Mouse (Mus musculus) forebrain, embryonic 13.5 days (tissue): ENCODE measurements around the gene Gm3233. TPM values are rescaled to one million over a fixed set of nuclear protein-coding genes. Genes with fewer than 3 reads are reported as not detected.
"Not testable (repeated sequence)": the region's sequence is repeated elsewhere in the genome, so short reads cannot be mapped to it uniquely, and the experiment has no call there.

Source experiments
- ATAC-seq: fragments of 200-750 bp; cut with Nextera tagmentation; 2 replicates; pipeline ENCODE4 v1.8.0; 2017
- H3K27ac ChIP-seq: fragments of 300-500 bp; sonication (generic); 2 replicates; pipeline ENCODE4 v1.5.1; 2015; ENCODE audit warnings: inconsistent platforms, mild to moderate bottlenecking, moderate library complexity
- H3K27me3 ChIP-seq: fragments of 300-500 bp; sonication (generic); 2 replicates; pipeline ENCODE4 v1.6.1; 2015; ENCODE audit warnings: mild to moderate bottlenecking, inconsistent platforms
- H3K36me3 ChIP-seq: fragments of 300-500 bp; sonication (generic); 2 replicates; pipeline ENCODE4 v1.6.1; 2015; ENCODE audit warnings: mild to moderate bottlenecking, inconsistent platforms; ENCODE audit not compliant: poor library complexity, severe bottlenecking
- H3K4me1 ChIP-seq: fragments of 300-500 bp; sonication (generic); 2 replicates; pipeline ENCODE4 v1.6.1; 2015; ENCODE audit warnings: inconsistent platforms
- H3K4me2 ChIP-seq: fragments of 300-500 bp; sonication (generic); 2 replicates; pipeline ENCODE4 v1.6.1; 2015; ENCODE audit warnings: inconsistent platforms, mild to moderate bottlenecking, moderate library complexity
- H3K4me3 ChIP-seq: fragments of 300-500 bp; sonication (generic); 2 replicates; pipeline ENCODE4 v1.5.1; 2015; ENCODE audit warnings: mild to moderate bottlenecking, inconsistent platforms
- H3K9ac ChIP-seq: fragments of 300-500 bp; sonication (generic); 2 replicates; pipeline ENCODE4 v1.6.1; 2015; ENCODE audit warnings: mild to moderate bottlenecking, inconsistent platforms
- H3K9me3 ChIP-seq: fragments of 300-500 bp; sonication (generic); replicated peaks from 2 replicates; pipeline ENCODE4 v1.6.1; 2016; ENCODE audit warnings: inconsistent platforms
- whole genome bisulfite sequencing: fragments of 180-500 bp; shearing (Covaris S2); methylation state at CpG from one replicate; pipeline ENCODE4 v1.1.7; 2015; 5-methylcytosine and 5-hydroxymethylcytosine counted together
- polyA plus RNA-seq: library from polyadenylated mRNA; unstranded; fragments of >200 nt; fragmentation: Nextera tagmentation; extraction: Ambion mirVana; gene quantifications from 2 replicates; pipeline ENCODE4 v1.2.1, GENCODE M21; 2015

Gm3233 gene
- polyA plus RNA-seq, 1 experiment from 2014 or later, result not detected

DNA sequence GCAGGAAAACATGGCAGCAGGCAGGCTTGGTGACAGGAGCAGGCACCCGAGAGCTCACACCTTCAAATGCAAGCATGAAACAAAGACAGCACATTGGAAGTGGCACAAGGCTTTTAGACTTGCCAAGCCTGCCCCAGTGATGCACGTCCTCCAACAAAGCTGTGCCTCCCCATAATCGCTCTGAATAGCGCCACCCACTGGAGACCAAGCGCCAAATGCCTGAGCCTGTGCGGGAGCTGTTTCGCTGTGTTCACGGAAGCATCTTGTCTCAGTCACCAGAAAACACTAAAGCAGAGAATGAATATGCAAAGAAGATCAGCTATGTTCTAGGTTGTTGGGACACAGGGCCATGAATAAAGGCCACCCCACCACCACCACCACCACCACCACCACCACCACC, 34.6 kb downstream of the Gm3233 start:
- Histone ChIP-seq H3K4me1 (no peaks in the 10 kb centered on the region), H3K36me3 (no peaks in the 10 kb centered on the region), H3K27me3 (no peaks in the 10 kb centered on the region; the same call in 1 of the 2 replicates), H3K9ac (no peak overlapping the region), H3K9me3 (peaks cover 7% of the 10 kb centered on the region), H3K4me2 (no peak overlapping the region), H3K4me3 (no peak overlapping the region), H3K27ac (no peak overlapping the region)
- WGBS, result 72% methylated on average over 8 of the region's 8 CpGs
- ATAC-seq, result no peak

DNA sequence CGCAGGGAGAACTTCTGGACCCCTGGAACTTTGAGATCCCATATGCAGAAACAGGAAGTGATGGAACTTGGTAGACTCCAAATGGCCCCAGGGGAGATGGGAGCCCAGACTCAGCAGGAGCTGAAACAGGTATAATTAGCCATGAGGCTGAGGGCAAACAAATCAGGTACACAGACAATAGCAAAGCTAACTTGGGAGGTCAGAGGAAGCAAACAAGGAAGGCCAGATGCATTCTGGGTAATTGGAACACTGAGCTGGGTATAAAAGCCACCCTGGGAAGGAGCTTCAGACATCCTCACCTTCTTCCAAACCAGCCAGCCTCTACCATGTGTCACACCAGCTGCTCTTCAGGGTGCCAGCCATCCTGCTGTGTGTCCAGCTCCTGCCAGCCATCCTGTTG, 39.2 kb downstream of the Gm3233 start, which contains the start of gene Krtap12-1:
Gene Krtap12-1 (plus strand): TSS at position 301 of the 400 bp plus-strand sequence.
- not testable (repeated sequence) for H3K9me3 ChIP-seq, H3K4me1 ChIP-seq, H3K4me2 ChIP-seq

DNA sequence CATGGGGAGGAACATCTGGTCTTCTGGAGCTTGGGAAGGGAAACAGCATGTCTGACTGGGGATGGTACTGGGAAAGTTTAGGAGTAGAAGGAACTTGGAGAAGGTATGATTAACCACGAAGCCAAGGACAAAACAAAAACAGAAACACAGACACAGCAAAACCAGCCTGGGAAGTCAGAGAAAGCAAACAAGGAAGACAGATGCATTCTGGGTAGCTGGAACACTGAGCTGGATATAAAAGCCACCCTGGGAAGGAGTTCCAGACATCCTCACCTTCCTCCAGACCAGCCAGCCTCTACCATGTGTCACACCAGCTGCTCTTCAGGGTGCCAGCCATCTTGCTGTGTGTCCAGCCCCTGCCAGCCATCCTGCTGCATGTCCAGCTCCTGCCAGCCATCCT, 44.0 kb downstream of the Gm3233 start, which contains the start of gene Gm10142:
Gene Gm10142 (plus strand): TSS at position 301 of the 400 bp plus-strand sequence.
- Histone ChIP-seq H3K4me2 (no peak within 1 kb of the TSS), H3K9ac (no peak within 1 kb of the TSS), H3K4me1 (no peaks in the 10 kb centered on the region), H3K4me3 (no peak within 1 kb of the TSS), H3K27ac (no peak within 1 kb of the TSS), H3K36me3 (no peaks in the 10 kb centered on the region), H3K27me3 (no peaks in the 10 kb centered on the region), H3K9me3 (peaks cover 9% of the 10 kb centered on the region)
- 85% methylated on average over 1 of the region's 1 CpGs for WGBS
- ATAC-seq, result no peak

More for the DNA sequence above, 39.2 kb downstream of the Gm3233 start, which contains the start of gene Krtap12-1:
- not testable (repeated sequence) for ATAC-seq, H3K27me3 ChIP-seq, H3K36me3 ChIP-seq, H3K27ac ChIP-seq, H3K9ac ChIP-seq, H3K4me3 ChIP-seq
- WGBS, result 93% methylated on average over 1 of the region's 1 CpGs

DNA sequence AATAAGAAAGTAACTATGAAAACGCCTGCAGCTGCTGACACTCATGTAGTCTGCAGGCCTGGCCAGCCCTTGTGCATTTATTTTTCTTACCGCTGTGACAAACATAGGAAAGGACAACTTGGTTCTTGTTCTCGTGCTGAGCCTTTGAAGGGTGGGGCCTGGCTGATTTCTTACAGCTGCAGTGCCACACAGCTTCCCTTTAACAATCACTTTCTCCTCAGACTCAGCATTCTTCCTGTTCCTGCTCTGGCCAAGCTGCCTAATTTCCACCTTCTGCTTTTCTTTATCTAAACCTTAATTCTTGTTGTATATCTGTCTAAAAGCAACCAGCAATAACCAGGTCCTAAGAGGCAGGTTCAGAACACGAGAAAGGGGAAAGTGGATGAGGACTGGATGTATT, 45.7 kb downstream of the Gm3233 start:
- WGBS, result 74% methylated on average over 4 of the region's 4 CpGs
- no peaks in the 10 kb centered on the region for H3K27me3 ChIP-seq
- H3K9me3 ChIP-seq, result peaks cover 5% of the 10 kb centered on the region; the same call in 1 of the 2 replicates
- H3K27ac ChIP-seq, result no peak overlapping the region
- no peak overlapping the region for H3K4me3 ChIP-seq
- no peak for ATAC-seq
- H3K36me3 ChIP-seq, result no peaks in the 10 kb centered on the region
- no peak overlapping the region for H3K4me2 ChIP-seq
- H3K4me1 ChIP-seq, result no peaks in the 10 kb centered on the region
- no peak overlapping the region for H3K9ac ChIP-seq

DNA sequence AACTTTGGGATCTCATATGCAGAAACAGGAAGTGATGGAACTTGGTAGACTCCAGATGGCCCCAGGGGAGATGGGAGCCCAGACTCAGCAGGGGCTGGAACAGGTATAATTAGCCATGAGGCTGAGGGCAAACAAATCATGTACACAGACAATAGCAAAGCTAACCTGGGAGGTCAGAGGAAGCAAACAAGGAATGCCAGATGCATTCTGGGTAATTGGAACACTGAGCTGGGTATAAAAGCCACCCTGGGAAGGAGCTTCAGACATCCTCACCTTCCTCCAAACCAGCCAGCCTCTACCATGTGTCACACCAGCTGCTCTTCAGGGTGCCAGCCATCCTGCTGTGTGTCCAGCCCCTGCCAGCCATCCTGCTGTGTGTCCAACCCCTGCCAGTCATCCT, 48.3 kb downstream of the Gm3233 start, which contains the start of gene Gm10024:
Gene Gm10024 (plus strand): TSS at position 301 of the 400 bp plus-strand sequence.
- not testable (repeated sequence) for H3K4me2 ChIP-seq, ATAC-seq, H3K4me1 ChIP-seq, H3K27ac ChIP-seq, H3K9ac ChIP-seq, H3K27me3 ChIP-seq, H3K4me3 ChIP-seq, H3K36me3 ChIP-seq
- peaks cover 11% of the 10 kb centered on the region for H3K9me3 ChIP-seq

DNA sequence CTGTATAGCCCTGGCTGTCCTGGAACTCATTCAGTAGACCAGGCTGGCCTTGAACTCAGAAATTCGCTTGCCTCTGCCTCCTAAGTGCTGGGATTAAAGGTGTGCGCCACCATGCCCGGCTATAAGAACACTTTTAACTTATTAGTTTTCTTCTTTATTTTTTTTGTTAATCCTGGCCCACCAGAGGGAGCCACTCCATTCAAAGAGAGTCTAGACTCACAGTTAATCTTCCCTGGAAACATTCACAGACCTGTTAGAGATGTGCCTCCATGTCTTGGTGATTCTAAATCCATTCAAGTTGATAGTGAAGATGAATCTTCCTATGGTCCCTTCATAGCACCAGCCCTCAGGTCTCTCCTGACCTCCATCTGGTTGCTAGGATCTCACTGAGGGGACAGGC, 49.7 kb downstream of the Gm3233 start:
- WGBS, result 86% methylated on average over 3 of the region's 3 CpGs
- no peak overlapping the region for H3K9ac ChIP-seq
- no peaks in the 10 kb centered on the region for H3K4me1 ChIP-seq
- no peak overlapping the region for H3K27ac ChIP-seq
- ATAC-seq, result no peak
- no peak overlapping the region for H3K4me2 ChIP-seq
- no peak overlapping the region for H3K4me3 ChIP-seq
- H3K9me3 ChIP-seq, result peaks cover 14% of the 10 kb centered on the region
- H3K36me3 ChIP-seq, result no peaks in the 10 kb centered on the region
- H3K27me3 ChIP-seq, result no peaks in the 10 kb centered on the region

Other genes starting within 250 kb of the Gm3233 start
- 37.5 and 38.7 TPM in 2 replicates for gene Fam207a, start 243.9 kb downstream of the Gm3233 start, polyA plus RNA-seq
- 0.34 and 0.37 TPM in 2 replicates for gene Itgb2, start 229.4 kb downstream of the Gm3233 start, polyA plus RNA-seq
- gene Pttg1ip, start 178.0 kb downstream of the Gm3233 start, polyA plus RNA-seq, result 57.8 and 63.6 TPM in 2 replicates
- gene Sumo3, start 153.6 kb downstream of the Gm3233 start, polyA plus RNA-seq, result 329 and 347 TPM in 2 replicates
- 2.3 TPM in 1 of 2 replicates, not detected in the other for gene Gm49325, start 153.5 kb downstream of the Gm3233 start, polyA plus RNA-seq
- 103 and 115 TPM in 2 replicates for gene Ube2g2, start 137.4 kb downstream of the Gm3233 start, polyA plus RNA-seq
- 0.64 and 0.65 TPM in 2 replicates for gene Tspear, start 73.1 kb downstream of the Gm3233 start, polyA plus RNA-seq
- gene Gm19402, start 68.9 kb downstream of the Gm3233 start, polyA plus RNA-seq, result not detected in 2 replicates
- not detected in 2 replicates for gene Gm9508, start 62.4 kb downstream of the Gm3233 start, polyA plus RNA-seq
- gene Gm10272, start 53.1 kb downstream of the Gm3233 start, polyA plus RNA-seq, result not detected in 2 replicates
- not detected in 2 replicates for gene Gm10024, start 48.2 kb downstream of the Gm3233 start, polyA plus RNA-seq
- gene Gm10142, start 43.9 kb downstream of the Gm3233 start, polyA plus RNA-seq, result not detected in 2 replicates
- gene Krtap12-1, start 39.1 kb downstream of the Gm3233 start, polyA plus RNA-seq, result not detected in 2 replicates
- gene Gm10100, start 33.2 kb downstream of the Gm3233 start, polyA plus RNA-seq, result not detected in 2 replicates
- gene Gm18596, start 17.0 kb downstream of the Gm3233 start, polyA plus RNA-seq, result not detected in 2 replicates
- not detected in 2 replicates for gene Gm9736, start 8.3 kb downstream of the Gm3233 start, polyA plus RNA-seq
- not detected in 2 replicates for gene Gm3238, start 11.6 kb upstream of the Gm3233 start, polyA plus RNA-seq
- gene Gm7138, start 17.3 kb upstream of the Gm3233 start, polyA plus RNA-seq, result not detected in 2 replicates
- gene Gm3250, start 22.9 kb upstream of the Gm3233 start, polyA plus RNA-seq, result not detected in 2 replicates
- gene Gm7137, start 28.5 kb upstream of the Gm3233 start, polyA plus RNA-seq, result not detected in 2 replicates
- not detected in 2 replicates for gene Gm9639, start 35.4 kb upstream of the Gm3233 start, polyA plus RNA-seq
- not detected in 2 replicates for gene Gm19668, start 39.5 kb upstream of the Gm3233 start, polyA plus RNA-seq
- gene Gm9507, start 52.2 kb upstream of the Gm3233 start, polyA plus RNA-seq, result not detected in 2 replicates
- not detected in 2 replicates for gene Gm2696, start 55.0 kb upstream of the Gm3233 start, polyA plus RNA-seq
- gene Krtap10-4, start 67.4 kb upstream of the Gm3233 start, polyA plus RNA-seq, result not detected in 2 replicates
- gene Krtap10-10, start 76.3 kb upstream of the Gm3233 start, polyA plus RNA-seq, result not detected in 2 replicates
- not detected in 2 replicates for gene Gm36176, start 87.1 kb upstream of the Gm3233 start, polyA plus RNA-seq
- not detected in 2 replicates for gene Gm10318, start 93.2 kb upstream of the Gm3233 start, polyA plus RNA-seq
- gene Gm3285, start 102.3 kb upstream of the Gm3233 start, polyA plus RNA-seq, result not detected in 2 replicates
- 4.7 and 6.8 TPM in 2 replicates for gene Lrrc3, start 142.9 kb upstream of the Gm3233 start, polyA plus RNA-seq
- 1.4 and 1.6 TPM in 2 replicates for gene Trpm2, start 210.9 kb upstream of the Gm3233 start, polyA plus RNA-seq
- gene 1810043G02Rik, start 218.8 kb upstream of the Gm3233 start, polyA plus RNA-seq, result 26.7 and 36.1 TPM in 2 replicates